Mouse (Mus musculus) liver, embryonic 15.5 days (tissue): ENCODE measurements around the gene Fgf8. TPM values are rescaled to one million over a fixed set of nuclear protein-coding genes. Genes with fewer than 3 reads are reported as not detected.

ENCODE experiments used
- ATAC-seq: fragments of 200-750 bp; cut with Nextera tagmentation; 2 replicates; pipeline ENCODE4 v1.8.0; 2017; ENCODE audit warnings: moderate number of reproducible peaks, mild to moderate bottlenecking, moderate library complexity; ENCODE audit not compliant: insufficient read depth
- H3K27ac ChIP-seq: fragments of 300-500 bp; sonication (generic); replicated peaks from 2 replicates; pipeline ENCODE4 v1.5.1; 2015; ENCODE audit warnings: mild to moderate bottlenecking, inconsistent platforms
- H3K27me3 ChIP-seq: fragments of 300-500 bp; sonication (generic); 2 replicates; pipeline ENCODE4 v1.6.1; 2015; ENCODE audit warnings: mild to moderate bottlenecking, inconsistent platforms
- H3K36me3 ChIP-seq: fragments of 300-500 bp; sonication (generic); replicated peaks from 2 replicates; pipeline ENCODE4 v1.6.1; 2015; ENCODE audit warnings: moderate library complexity, mild to moderate bottlenecking, inconsistent platforms
- H3K4me1 ChIP-seq: fragments of 300-500 bp; sonication (generic); replicated peaks from 2 replicates; pipeline ENCODE4 v1.6.1; 2015; ENCODE audit warnings: inconsistent platforms
- H3K4me2 ChIP-seq: fragments of 300-500 bp; sonication (generic); 2 replicates; pipeline ENCODE4 v1.6.1; 2015; ENCODE audit warnings: moderate library complexity, mild to moderate bottlenecking, inconsistent platforms
- H3K4me3 ChIP-seq: fragments of 300-500 bp; sonication (generic); replicated peaks from 2 replicates; pipeline ENCODE4 v1.5.1; 2015; ENCODE audit warnings: mild to moderate bottlenecking, inconsistent platforms
- H3K9ac ChIP-seq: fragments of 300-500 bp; sonication (generic); 2 replicates; pipeline ENCODE4 v1.6.1; 2015; ENCODE audit warnings: moderate library complexity, mild to moderate bottlenecking, inconsistent platforms
- H3K9me3 ChIP-seq: fragments of 300-500 bp; sonication (generic); replicated peaks from 2 replicates; pipeline ENCODE4 v1.6.1; 2016; ENCODE audit warnings: inconsistent platforms
- WGBS: fragments of 180-500 bp; shearing (Covaris S2); methylation state at CpG from one replicate; pipeline ENCODE4 v1.1.7; 2015; ENCODE audit warnings: mixed read lengths; ENCODE audit not compliant: insufficient replicate concordance; 5-methylcytosine and 5-hydroxymethylcytosine counted together
- polyA plus RNA-seq: library from polyadenylated mRNA; unstranded; fragments of >200 nt; fragmentation: Nextera tagmentation; extraction: Ambion mirVana; gene quantifications from 2 replicates; pipeline ENCODE4 v1.2.1, GENCODE M21; 2015

Fgf8 gene
- polyA plus RNA-seq, 1 experiment from 2014 or later: not detected

- H3K4me1 ChIP-seq: peaks cover 45% of the 10 kb centered on the region
- peak; percentile 28 for ATAC-seq
- H3K27me3 ChIP-seq: no peaks in the 10 kb centered on the region
- peak overlapping the region; percentile 97 for H3K9ac ChIP-seq
- peaks cover 43% of the 10 kb centered on the region for H3K36me3 ChIP-seq
- H3K27ac ChIP-seq: peak overlapping the region; percentile 97
- peak overlapping the region; percentile 82 for H3K4me2 ChIP-seq
- peak overlapping the region; percentile 95 for H3K4me3 ChIP-seq
- WGBS: under 1% methylated on average over 36 of the region's 36 CpGs
- H3K9me3 ChIP-seq: no peaks in the 10 kb centered on the region
Observed at GRCm38 (mm10) chr19:45782315-45783001, 39.7 kb upstream of the Fgf8 start.

- peaks cover 45% of the 10 kb centered on the region for H3K4me1 ChIP-seq
- peaks cover 51% of the 10 kb centered on the region for H3K36me3 ChIP-seq
- no peaks in the 10 kb centered on the region for H3K9me3 ChIP-seq
- 55% methylated on average over 8 of the region's 8 CpGs for WGBS
- H3K4me2 ChIP-seq: peak overlapping the region; percentile 82
- H3K4me3 ChIP-seq: peak overlapping the region; percentile 95
- H3K27me3 ChIP-seq: no peaks in the 10 kb centered on the region
- H3K9ac ChIP-seq: peak overlapping the region; percentile 97; the same call in 1 of the 2 replicates
- no peak overlapping the region for H3K27ac ChIP-seq
- no peak for ATAC-seq
Observed at GRCm38 (mm10) chr19:45781676-45782075, 39.0 kb upstream of the Fgf8 start.

- no peak overlapping the region for H3K9ac ChIP-seq
- 58% methylated on average over 13 of the region's 13 CpGs for whole genome bisulfite sequencing
- no peak overlapping the region for H3K27ac ChIP-seq
- no peaks in the 10 kb centered on the region for H3K9me3 ChIP-seq
- H3K27me3 ChIP-seq: no peaks in the 10 kb centered on the region
- peak overlapping the region; percentile 82 for H3K4me2 ChIP-seq
- H3K4me3 ChIP-seq: peak overlapping the region; percentile 95
- peaks cover 44% of the 10 kb centered on the region for H3K4me1 ChIP-seq
- H3K36me3 ChIP-seq: peaks cover 63% of the 10 kb centered on the region
- ATAC-seq: no peak
Observed at GRCm38 (mm10) chr19:45780350-45780915, 37.7 kb upstream of the Fgf8 start.

- H3K4me1 ChIP-seq: peaks cover 10% of the 10 kb centered on the region
- peaks cover 100% of the 10 kb centered on the region for H3K36me3 ChIP-seq
- no peak overlapping the region for H3K27ac ChIP-seq
- no peak overlapping the region for H3K9ac ChIP-seq
- no peak overlapping the region for H3K4me2 ChIP-seq
- ATAC-seq: no peak
- H3K4me3 ChIP-seq: no peak overlapping the region
- H3K9me3 ChIP-seq: no peaks in the 10 kb centered on the region
- WGBS: 61% methylated on average over 2 of the region's 2 CpGs
- H3K27me3 ChIP-seq: no peaks in the 10 kb centered on the region
Observed at GRCm38 (mm10) chr19:45775486-45775885, 32.8 kb upstream of the Fgf8 start.

GRCm38 (mm10) chr19:45771501-45771900, 28.8 kb upstream of the Fgf8 start:
- Histone ChIP-seq H3K9ac (no peak overlapping the region), H3K4me3 (no peak overlapping the region), H3K9me3 (no peaks in the 10 kb centered on the region), H3K4me2 (no peak overlapping the region), H3K36me3 (peaks cover 99% of the 10 kb centered on the region), H3K27me3 (no peaks in the 10 kb centered on the region), H3K4me1 (no peaks in the 10 kb centered on the region), H3K27ac (no peak overlapping the region)
- ATAC-seq: no peak
- WGBS: 80% methylated on average over 5 of the region's 5 CpGs

GRCm38 (mm10) chr19:45760810-45761209, 18.1 kb upstream of the Fgf8 start:
- no peak overlapping the region for H3K9ac ChIP-seq
- ATAC-seq: no peak
- 90% methylated on average over 3 of the region's 3 CpGs for WGBS
- no peaks in the 10 kb centered on the region for H3K27me3 ChIP-seq
- no peak overlapping the region for H3K4me3 ChIP-seq
- H3K36me3 ChIP-seq: peaks cover 95% of the 10 kb centered on the region
- H3K27ac ChIP-seq: no peak overlapping the region
- no peak overlapping the region for H3K4me2 ChIP-seq
- no peaks in the 10 kb centered on the region for H3K9me3 ChIP-seq
- no peaks in the 10 kb centered on the region for H3K4me1 ChIP-seq

GRCm38 (mm10) chr19:45758671-45759070, 16.0 kb upstream of the Fgf8 start:
- ATAC-seq: no peak
- Histone ChIP-seq H3K4me1 (no peaks in the 10 kb centered on the region), H3K9me3 (no peaks in the 10 kb centered on the region), H3K36me3 (peaks cover 95% of the 10 kb centered on the region), H3K4me3 (no peak overlapping the region), H3K27ac (no peak overlapping the region), H3K9ac (no peak overlapping the region), H3K27me3 (no peaks in the 10 kb centered on the region), H3K4me2 (no peak overlapping the region)
- WGBS: 87% methylated on average over 5 of the region's 5 CpGs

GRCm38 (mm10) chr19:45753551-45753950, 10.8 kb upstream of the Fgf8 start:
- Histone ChIP-seq H3K4me3 (no peak overlapping the region), H3K4me2 (no peak overlapping the region), H3K27me3 (no peaks in the 10 kb centered on the region), H3K9me3 (no peaks in the 10 kb centered on the region), H3K9ac (no peak overlapping the region), H3K4me1 (peaks cover 19% of the 10 kb centered on the region), H3K36me3 (peaks cover 86% of the 10 kb centered on the region), H3K27ac (no peak overlapping the region)
- ATAC-seq: no peak
- WGBS: 90% methylated on average over 3 of the region's 3 CpGs

- Histone ChIP-seq H3K27ac (no peak overlapping the region), H3K9me3 (no peaks in the 10 kb centered on the region), H3K4me2 (no peak overlapping the region), H3K4me3 (no peak overlapping the region), H3K4me1 (peaks cover 27% of the 10 kb centered on the region), H3K9ac (no peak overlapping the region), H3K27me3 (no peaks in the 10 kb centered on the region), H3K36me3 (peaks cover 69% of the 10 kb centered on the region)
- no peak for ATAC-seq
- WGBS: 76% methylated on average over 7 of the region's 7 CpGs
Observed at GRCm38 (mm10) chr19:45751881-45752280, 9.2 kb upstream of the Fgf8 start.

- WGBS: under 1% methylated on average over 52 of the region's 60 CpGs
- Histone ChIP-seq H3K4me3 (peak within 1 kb of the TSS; percentile 88), H3K27me3 (peaks cover 23% of the 10 kb centered on the region), H3K9me3 (no peaks in the 10 kb centered on the region), H3K4me1 (peaks cover 46% of the 10 kb centered on the region), H3K4me2 (peak within 1 kb of the TSS; percentile 96), H3K36me3 (peaks cover 45% of the 10 kb centered on the region), H3K9ac (peak within 1 kb of the TSS; percentile 79), H3K27ac (peak within 1 kb of the TSS; percentile 49)
- ATAC-seq: peak; percentile 70
Observed at GRCm38 (mm10) chr19:45749243-45750043, 6.7 kb upstream of the Fgf8 start, which contains the start of gene Npm3. Npm3 (minus strand) TSS chr19:45749591.

GRCm38 (mm10) chr19:45748691-45749242, 6.1 kb upstream of the Fgf8 start:
- Histone ChIP-seq H3K4me1 (peaks cover 46% of the 10 kb centered on the region), H3K27ac (peak overlapping the region; percentile 49), H3K27me3 (peaks cover 30% of the 10 kb centered on the region), H3K4me2 (peak overlapping the region; percentile 96), H3K4me3 (peak overlapping the region; percentile 88), H3K36me3 (peaks cover 38% of the 10 kb centered on the region), H3K9ac (peak overlapping the region; percentile 79), H3K9me3 (no peaks in the 10 kb centered on the region)
- WGBS: under 1% methylated on average over 33 of the region's 33 CpGs
- peak; percentile 53 for ATAC-seq
